Mouse (Mus musculus) neural tube, embryonic 15.5 days (tissue): ENCODE results near the gene Npb. TPM values are rescaled to one million over a fixed set of nuclear protein-coding genes. Genes with fewer than 3 reads are reported as not detected.
"Not testable (repeated sequence)": the region's sequence is repeated elsewhere in the genome, so short reads cannot be mapped to it uniquely, and the experiment has no call there.

Experiments
- ATAC-seq: fragments of 200-750 bp; cut with Nextera tagmentation; 2 replicates; pipeline ENCODE4 v1.8.0; 2017; ENCODE audit warnings: mild to moderate bottlenecking, moderate TSS enrichment, moderate library complexity; ENCODE audit not compliant: low FRiP score
- H3K27ac ChIP-seq: fragments of 300-500 bp; sonication (generic); replicated peaks from 2 replicates; pipeline ENCODE4 v1.5.1; 2015; ENCODE audit warnings: mild to moderate bottlenecking, inconsistent platforms
- H3K27me3 ChIP-seq: fragments of 300-500 bp; sonication (generic); replicated peaks from 2 replicates; pipeline ENCODE4 v1.6.1; 2015; ENCODE audit warnings: inconsistent platforms
- H3K36me3 ChIP-seq: fragments of 300-500 bp; sonication (generic); 2 replicates; pipeline ENCODE4 v1.6.1; 2015; ENCODE audit warnings: inconsistent platforms
- H3K4me1 ChIP-seq: fragments of 300-500 bp; sonication (generic); 2 replicates; pipeline ENCODE4 v1.6.1; 2015; ENCODE audit warnings: inconsistent platforms
- H3K4me2 ChIP-seq: fragments of 300-500 bp; sonication (generic); 2 replicates; pipeline ENCODE4 v1.6.1; 2015; ENCODE audit warnings: inconsistent platforms, mild to moderate bottlenecking, moderate library complexity
- H3K4me3 ChIP-seq: fragments of 300-500 bp; sonication (generic); replicated peaks from 2 replicates; pipeline ENCODE4 v1.5.1; 2015; ENCODE audit warnings: mild to moderate bottlenecking, inconsistent platforms
- H3K9ac ChIP-seq: fragments of 300-500 bp; sonication (generic); replicated peaks from 2 replicates; pipeline ENCODE4 v1.6.1; 2015; ENCODE audit warnings: mild to moderate bottlenecking, inconsistent platforms
- H3K9me3 ChIP-seq: fragments of 300-500 bp; sonication (generic); replicated peaks from 2 replicates; pipeline ENCODE4 v1.6.1; 2016; ENCODE audit warnings: inconsistent platforms
- WGBS: fragments of 180-500 bp; shearing (Covaris S2); methylation state at CpG from one replicate; pipeline ENCODE4 v1.1.7; 2015; ENCODE audit warnings: mixed read lengths; 5-methylcytosine and 5-hydroxymethylcytosine counted together
- polyA plus RNA-seq: library from polyadenylated mRNA; unstranded; fragments of >200 nt; fragmentation: Nextera tagmentation; extraction: Ambion mirVana; gene quantifications from 2 replicates; pipeline ENCODE4 v1.2.1, GENCODE M21; 2015

Gene Npb
- polyA plus RNA-seq = 0.86 and 3.2 TPM in 2 replicates

- H3K27me3 ChIP-seq = peaks cover 3% of the 10 kb centered on the region; the same call in 1 of the 2 replicates
- peaks cover 12% of the 10 kb centered on the region for H3K4me1 ChIP-seq
- H3K9me3 ChIP-seq = no peaks in the 10 kb centered on the region
- WGBS = 5% methylated on average over 45 of the region's 45 CpGs
- no peak for ATAC-seq
- peaks cover 71% of the 10 kb centered on the region for H3K36me3 ChIP-seq
- H3K9ac ChIP-seq = peak within 1 kb of the TSS; percentile 42; the same call in 1 of the 2 replicates
- H3K4me3 ChIP-seq = peak within 1 kb of the TSS; percentile 24
- no peak within 1 kb of the TSS for H3K27ac ChIP-seq
- peak within 1 kb of the TSS; percentile 56 for H3K4me2 ChIP-seq
Measured at GRCm38 (mm10) chr11:120608241-120609034, at the start of gene Npb. TSS of gene Npb (plus strand) at chr11:120608477.

- peaks cover 52% of the 10 kb centered on the region for H3K36me3 ChIP-seq
Measured at GRCm38 (mm10) chr11:120558843-120559242, 49.4 kb upstream of the Npb start.

GRCm38 (mm10) chr11:120560952-120561728 lies 47.1 kb upstream of the Npb start:
- no peak for ATAC-seq
- no peak overlapping the region for H3K9ac ChIP-seq
- H3K9me3 ChIP-seq = no peaks in the 10 kb centered on the region; the same call in 1 of the 2 replicates
- H3K4me1 ChIP-seq = no peaks in the 10 kb centered on the region
- no peak overlapping the region for H3K4me3 ChIP-seq
- H3K27ac ChIP-seq = no peak overlapping the region
- 94% methylated on average over 13 of the region's 13 CpGs for WGBS
- H3K27me3 ChIP-seq = no peaks in the 10 kb centered on the region
- peaks cover 74% of the 10 kb centered on the region for H3K36me3 ChIP-seq
- no peak overlapping the region for H3K4me2 ChIP-seq

More at GRCm38 (mm10) chr11:120558843-120559242, 49.4 kb upstream of the Npb start:
- not testable (repeated sequence) for H3K27me3 ChIP-seq, H3K4me2 ChIP-seq, H3K4me3 ChIP-seq, H3K9me3 ChIP-seq, H3K9ac ChIP-seq, H3K27ac ChIP-seq, ATAC-seq, H3K4me1 ChIP-seq
- WGBS = 90% methylated on average over 6 of the region's 6 CpGs

GRCm38 (mm10) chr11:120562949-120563348 lies 45.3 kb upstream of the Npb start:
- no peak overlapping the region for H3K9ac ChIP-seq
- 0 out of 2 replicates have a peak, but pooled peaks cover 1% of the 10 kb centered on the region for H3K4me1 ChIP-seq
- H3K27ac ChIP-seq = no peak overlapping the region
- 97% methylated on average over 13 of the region's 13 CpGs for WGBS
- H3K4me2 ChIP-seq = no peak overlapping the region
- no peak for ATAC-seq
- H3K27me3 ChIP-seq = no peaks in the 10 kb centered on the region
- no peak overlapping the region for H3K4me3 ChIP-seq
- no peaks in the 10 kb centered on the region for H3K9me3 ChIP-seq
- peaks cover 92% of the 10 kb centered on the region for H3K36me3 ChIP-seq

- 0 out of 2 replicates have a peak, but pooled peaks cover 4% of the 10 kb centered on the region for H3K4me1 ChIP-seq
- 90% methylated on average over 9 of the region's 9 CpGs for WGBS
- H3K27ac ChIP-seq = no peak overlapping the region
- H3K4me2 ChIP-seq = no peak overlapping the region
- no peaks in the 10 kb centered on the region for H3K9me3 ChIP-seq
- no peak overlapping the region for H3K9ac ChIP-seq
- peaks cover 91% of the 10 kb centered on the region for H3K36me3 ChIP-seq
- no peak for ATAC-seq
- no peak overlapping the region for H3K4me3 ChIP-seq
- no peaks in the 10 kb centered on the region for H3K27me3 ChIP-seq
Measured at GRCm38 (mm10) chr11:120565114-120565513, 43.2 kb upstream of the Npb start.

GRCm38 (mm10) chr11:120568324-120568723 lies 40.0 kb upstream of the Npb start:
- Histone ChIP-seq H3K9me3 (no peaks in the 10 kb centered on the region), H3K27ac (no peak overlapping the region), H3K36me3 (peaks cover 73% of the 10 kb centered on the region), H3K9ac (no peak overlapping the region), H3K4me2 (no peak overlapping the region), H3K27me3 (no peaks in the 10 kb centered on the region), H3K4me3 (no peak overlapping the region), H3K4me1 (peaks cover 16% of the 10 kb centered on the region)
- ATAC-seq = no peak
- 91% methylated on average over 6 of the region's 6 CpGs for WGBS

- Histone ChIP-seq H3K27ac (no peak overlapping the region), H3K4me3 (peak overlapping the region; percentile 83; the same call in 1 of the 2 replicates), H3K9me3 (no peaks in the 10 kb centered on the region), H3K4me2 (peak overlapping the region; percentile 82), H3K27me3 (no peaks in the 10 kb centered on the region), H3K4me1 (peaks cover 28% of the 10 kb centered on the region), H3K9ac (peak overlapping the region; percentile 82), H3K36me3 (peaks cover 45% of the 10 kb centered on the region)
- ATAC-seq = no peak
- WGBS = 88% methylated on average over 3 of the region's 3 CpGs
Measured at GRCm38 (mm10) chr11:120571122-120571521, 37.2 kb upstream of the Npb start.

GRCm38 (mm10) chr11:120571754-120572416 lies 36.4 kb upstream of the Npb start:
- Histone ChIP-seq H3K4me3 (peak overlapping the region; percentile 83), H3K4me1 (peaks cover 28% of the 10 kb centered on the region), H3K9ac (peak overlapping the region; percentile 82), H3K4me2 (peak overlapping the region; percentile 82), H3K9me3 (no peaks in the 10 kb centered on the region), H3K27me3 (no peaks in the 10 kb centered on the region), H3K27ac (peak overlapping the region; percentile 91), H3K36me3 (peaks cover 39% of the 10 kb centered on the region)
- no peak for ATAC-seq
- 14% methylated on average over 11 of the region's 11 CpGs for WGBS

GRCm38 (mm10) chr11:120572417-120572751 lies 35.9 kb upstream of the Npb start:
- peak overlapping the region; percentile 91 for H3K27ac ChIP-seq
- peak overlapping the region; percentile 83 for H3K4me3 ChIP-seq
- peak overlapping the region; percentile 82 for H3K4me2 ChIP-seq
- no peaks in the 10 kb centered on the region for H3K9me3 ChIP-seq
- H3K9ac ChIP-seq = peak overlapping the region; percentile 82
- under 1% methylated on average over 20 of the region's 24 CpGs for WGBS
- no peaks in the 10 kb centered on the region for H3K27me3 ChIP-seq
- peaks cover 28% of the 10 kb centered on the region for H3K4me1 ChIP-seq
- H3K36me3 ChIP-seq = peaks cover 37% of the 10 kb centered on the region
- peak; percentile 37; the same call in 1 of the 2 replicates for ATAC-seq

- Histone ChIP-seq H3K9me3 (no peaks in the 10 kb centered on the region), H3K4me2 (peak within 1 kb of the TSS; percentile 88), H3K4me3 (peak within 1 kb of the TSS; percentile 83), H3K27ac (peak within 1 kb of the TSS; percentile 91), H3K36me3 (peaks cover 37% of the 10 kb centered on the region), H3K9ac (peak within 1 kb of the TSS; percentile 82), H3K4me1 (peaks cover 27% of the 10 kb centered on the region), H3K27me3 (no peaks in the 10 kb centered on the region)
- peak; percentile 97 for ATAC-seq
- WGBS = under 1% methylated on average over 94 of the region's 94 CpGs
Measured at GRCm38 (mm10) chr11:120572752-120573584, 35.3 kb upstream of the Npb start, which contains the start of gene P4hb. TSS of gene P4hb (minus strand) at chr11:120573253.
